Mouse (Mus musculus) brain, embryonic 14.5 days (tissue): ENCODE data around the gene Spaca9. TPM values are rescaled to one million over a fixed set of nuclear protein-coding genes. Genes with fewer than 3 reads are reported as not detected.

ENCODE experiments used
- DNase-seq: peaks from one replicate; pipeline ENCODE4 v3.0.0-alpha.2; 2011; ENCODE audit warnings: low read depth
- CTCF ChIP-seq: fragments of 200-500 bp; IDR thresholded peaks from 2 replicates; pipeline ENCODE4 v1.5.1; 2012; ENCODE audit warnings: inconsistent platforms, mild to moderate bottlenecking, moderate library complexity, borderline replicate concordance; ENCODE audit not compliant: insufficient read depth, insufficient read length; ENCODE audit errors: extremely low read depth
- POLR2A ChIP-seq: fragments of 200-500 bp; IDR thresholded peaks from 2 replicates; pipeline ENCODE4 v1.6.1; 2012; ENCODE audit warnings: mild to moderate bottlenecking, inconsistent platforms, borderline replicate concordance; ENCODE audit not compliant: poor library complexity, insufficient read depth, insufficient read length, severe bottlenecking; ENCODE audit errors: extremely low read depth
- polyA plus RNA-seq: library from polyadenylated mRNA; depleted of rRNA; stranded (reverse); fragments of >200 nt; gene quantifications from 2 replicates; pipeline ENCODE4 v1.2.3, GENCODE M21; 2012; rRNA removed

The Spaca9 gene
- polyA plus RNA-seq, 1 experiment, result 2.4 TPM

- DNase-seq, result no peak
- no peak for TF ChIP-seq POLR2A
- TF ChIP-seq CTCF, result no peak
These were observed 36.6 kb downstream of the Spaca9 start for GRCm38 (mm10) chr2:28662891-28663290.

GRCm38 (mm10) chr2:28656216-28656615 lies 43.3 kb downstream of the Spaca9 start:
- no peak for DNase-seq
- TF ChIP-seq CTCF (no peak), POLR2A (no peak)

DNA sequence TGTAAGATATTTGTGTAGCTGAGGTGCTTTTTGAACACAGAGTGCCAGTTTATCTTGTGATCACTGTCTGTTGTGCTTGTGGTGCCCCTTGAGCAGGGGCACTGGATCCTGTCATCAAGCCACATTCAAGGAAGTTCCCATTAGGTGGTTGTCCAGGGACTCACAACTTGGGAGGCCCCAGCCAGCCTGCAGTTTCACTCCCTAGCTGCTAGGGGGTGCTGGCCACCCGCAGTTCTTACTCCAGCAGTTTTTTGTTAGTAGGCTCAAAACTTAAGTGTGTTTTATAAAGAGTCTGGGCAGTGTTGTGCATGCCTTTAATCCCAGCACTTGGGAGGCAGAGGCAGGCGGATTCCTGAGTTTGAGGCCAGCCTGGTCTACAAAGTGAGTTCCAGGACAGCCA lies 45.2 kb downstream of the Spaca9 start:
- TF ChIP-seq POLR2A (no peak), CTCF (peak; percentile 54; the same call in 1 of the 2 replicates)
- no peak for DNase-seq

DNA sequence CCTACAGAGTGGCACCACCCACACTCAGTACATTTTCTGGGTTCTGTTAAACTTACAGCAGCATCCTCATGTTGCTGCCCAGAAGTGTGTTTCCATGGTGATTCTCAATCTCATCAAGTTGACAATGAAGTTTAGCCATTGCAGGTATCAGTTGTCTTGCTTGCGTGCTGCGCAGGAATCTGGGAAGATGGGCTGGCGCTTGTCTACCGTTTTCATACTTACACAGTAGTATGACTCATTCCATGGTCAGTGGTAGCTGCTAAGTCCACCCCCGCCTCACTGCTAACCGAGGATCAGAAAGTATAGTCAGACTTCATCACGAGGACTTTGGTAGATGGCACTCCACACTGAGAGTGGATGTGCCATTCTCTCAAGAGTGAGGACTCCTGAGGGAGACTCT lies 46.2 kb downstream of the Spaca9 start:
- no peak for DNase-seq
- TF ChIP-seq CTCF, result no peak
- TF ChIP-seq POLR2A, result no peak

- no peak for DNase-seq
- TF ChIP-seq CTCF (no peak), POLR2A (no peak)
These were observed 49.0 kb downstream of the Spaca9 start for GRCm38 (mm10) chr2:28650526-28650925.

DNA sequence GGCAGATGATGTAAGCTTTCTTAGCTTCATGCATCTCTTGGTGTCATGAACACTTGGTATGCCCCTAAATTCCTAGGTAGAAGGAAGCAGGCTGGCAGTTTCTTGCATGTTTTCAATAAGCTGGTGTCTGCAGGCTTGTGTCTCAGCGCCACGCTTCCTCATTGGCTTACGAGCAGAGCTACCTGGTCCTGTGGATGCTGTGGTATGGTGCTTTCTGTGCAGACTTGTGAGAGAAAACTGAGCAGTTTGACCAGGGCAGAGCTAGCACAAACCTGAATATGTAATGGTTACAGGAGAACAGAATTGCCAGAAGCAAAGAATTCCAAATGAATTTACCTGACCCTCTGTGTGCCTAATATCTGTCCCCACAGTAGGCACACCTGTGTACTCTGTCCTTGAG lies 56.4 kb downstream of the Spaca9 start:
- TF ChIP-seq CTCF (no peak), POLR2A (no peak)
- DNase-seq, result no peak

Other genes with a start within 250 kb of the Spaca9 start
- gene 1700007K13Rik, start 233.4 kb downstream of the Spaca9 start, polyA plus RNA-seq, result 1.3 and 2.1 TPM in 2 replicates
- gene Mrps2, start 231.7 kb downstream of the Spaca9 start, polyA plus RNA-seq, result 50.3 and 61.5 TPM in 2 replicates
- 0.91 and 1.8 TPM in 2 replicates for gene Gbgt1, start 202.8 kb downstream of the Spaca9 start, polyA plus RNA-seq
- gene Gm10134, start 193.6 kb downstream of the Spaca9 start, polyA plus RNA-seq, result 0.37 TPM in 1 of 2 replicates, not detected in the other
- 179 and 191 TPM in 2 replicates for gene Ralgds, start 186.6 kb downstream of the Spaca9 start, polyA plus RNA-seq
- 0.10 and 0.14 TPM in 2 replicates for gene Cel, start 136.3 kb downstream of the Spaca9 start, polyA plus RNA-seq
- 45.9 and 51.4 TPM in 2 replicates for gene Gtf3c5, start 116.0 kb downstream of the Spaca9 start, polyA plus RNA-seq
- 0.09 and 0.33 TPM in 2 replicates for gene Gfi1b, start 77.7 kb downstream of the Spaca9 start, polyA plus RNA-seq
- gene Tsc1, start 58.5 kb downstream of the Spaca9 start, polyA plus RNA-seq, result 35.8 and 40.6 TPM in 2 replicates
- gene Ak8, start 437 bp upstream of the Spaca9 start, polyA plus RNA-seq, result 1.3 and 1.5 TPM in 2 replicates
- 20.2 and 30.9 TPM in 2 replicates for gene Gtf3c4, start 140.6 kb upstream of the Spaca9 start, polyA plus RNA-seq
- 13.0 and 14.6 TPM in 2 replicates for gene Ddx31, start 140.7 kb upstream of the Spaca9 start, polyA plus RNA-seq
- gene Barhl1, start 216.9 kb upstream of the Spaca9 start, polyA plus RNA-seq, result 25.3 and 45.9 TPM in 2 replicates